Mouse (Mus musculus) MN1 (cell line): ENCODE data around the gene Cpeb3.
"Not testable (repeated sequence)": the region's sequence is repeated elsewhere in the genome, so short reads cannot be mapped to it uniquely, and the experiment has no call there.

Source experiments
- DNase-seq: peaks from one replicate; pipeline ENCODE4 v3.0.0-alpha.2; 2016; ENCODE audit warnings: low spot score

The Cpeb3 gene

DNA sequence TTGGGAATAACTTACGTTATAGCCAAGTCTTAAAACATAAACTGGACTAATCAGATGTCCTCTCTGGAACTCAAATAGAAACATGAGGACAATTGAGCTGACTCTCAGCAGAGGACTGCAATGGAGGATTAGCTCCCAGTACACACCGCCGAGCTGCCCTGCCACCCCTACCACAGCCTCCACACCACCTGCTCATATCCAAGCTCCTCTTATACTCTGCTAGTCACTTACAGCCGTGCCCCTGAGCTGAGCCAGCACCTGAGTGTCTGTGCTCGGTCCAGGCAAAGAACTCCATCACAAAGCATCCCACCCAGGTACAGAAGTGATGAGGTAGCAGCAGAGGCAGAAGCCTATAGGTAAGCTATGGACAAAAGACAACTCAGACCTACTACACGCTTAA lies 129.2 kb downstream of the Cpeb3 start:
- DNase-seq = no peak

DNA sequence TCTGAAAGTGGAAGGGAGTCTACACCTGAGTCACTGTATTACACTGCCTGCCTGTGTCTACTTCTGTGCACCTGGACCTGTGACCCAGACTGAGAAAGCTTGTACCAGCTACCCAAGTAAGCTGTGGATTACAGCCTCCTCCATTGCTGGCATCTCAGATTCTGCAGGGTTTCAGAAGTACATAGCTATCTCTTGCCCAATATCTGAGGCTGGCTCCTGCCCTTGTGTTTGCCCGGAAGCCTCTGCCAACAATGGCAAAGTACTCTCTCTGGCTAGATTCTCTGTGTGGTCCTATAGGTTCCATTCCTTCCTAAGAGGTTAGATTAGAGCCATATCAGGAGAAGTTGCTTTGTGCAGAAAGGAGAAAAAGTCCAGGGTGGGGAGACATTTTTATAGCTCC lies 129.8 kb downstream of the Cpeb3 start:
- DNase-seq = no peak

DNA sequence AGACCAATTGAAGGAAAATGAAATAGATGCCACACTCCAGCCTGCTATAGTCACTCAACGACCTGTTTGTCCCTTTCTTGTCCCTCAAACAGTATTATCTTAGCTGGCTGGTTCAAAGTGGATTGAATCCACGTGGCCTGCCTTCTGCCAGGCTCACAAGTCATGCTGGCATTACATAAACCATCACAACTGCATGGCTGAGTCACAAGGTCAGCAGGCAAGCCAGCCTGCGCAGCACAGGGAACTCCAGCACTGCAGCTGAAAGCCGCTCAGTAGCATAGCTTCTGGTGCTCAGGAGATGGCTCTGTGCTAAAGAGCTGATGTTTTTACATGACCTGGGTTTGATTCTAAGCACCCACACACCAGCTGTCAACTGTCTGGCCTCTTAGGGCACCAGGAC lies 130.3 kb downstream of the Cpeb3 start:
- DNase-seq = peak; percentile 59

DNA sequence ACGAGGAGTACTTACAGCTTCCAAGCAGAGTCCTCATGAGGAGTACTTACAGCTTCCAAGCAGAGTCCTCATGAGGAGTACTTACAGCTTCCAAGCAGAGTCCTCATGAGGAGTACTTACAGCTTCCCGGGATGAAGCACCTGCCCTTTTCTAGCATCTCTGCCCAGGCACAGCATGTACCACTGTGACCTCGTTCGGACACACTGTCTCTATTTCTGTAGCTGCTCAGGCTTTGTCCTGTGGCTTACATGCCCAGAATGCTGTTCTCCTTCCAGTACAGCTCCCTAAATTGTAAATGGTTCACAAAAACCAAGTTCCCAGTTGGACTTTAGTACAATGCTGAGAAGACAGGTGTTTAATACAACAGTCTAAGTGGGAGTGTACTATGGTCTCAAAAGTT lies 131.1 kb downstream of the Cpeb3 start:
- not testable (repeated sequence) for DNase-seq

DNA sequence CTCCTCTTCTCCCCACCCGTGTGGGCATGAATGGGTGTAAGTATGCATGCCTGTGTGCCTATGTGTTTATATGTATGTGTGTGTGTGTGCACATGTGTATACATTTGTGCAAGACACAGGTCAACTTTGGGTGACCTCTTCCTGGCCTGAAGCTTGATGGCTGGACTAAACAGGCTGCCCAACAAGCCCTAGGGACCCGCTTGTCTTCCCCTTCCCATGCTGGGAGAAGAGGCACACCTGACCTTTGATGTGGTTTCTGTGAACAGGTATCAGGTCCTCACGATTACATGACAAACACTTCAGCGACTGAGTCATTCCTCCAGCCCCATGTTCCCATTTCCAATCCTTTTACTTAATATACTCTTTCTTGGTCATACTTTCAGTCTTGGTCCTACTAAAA lies 131.8 kb downstream of the Cpeb3 start:
- no peak for DNase-seq

DNA sequence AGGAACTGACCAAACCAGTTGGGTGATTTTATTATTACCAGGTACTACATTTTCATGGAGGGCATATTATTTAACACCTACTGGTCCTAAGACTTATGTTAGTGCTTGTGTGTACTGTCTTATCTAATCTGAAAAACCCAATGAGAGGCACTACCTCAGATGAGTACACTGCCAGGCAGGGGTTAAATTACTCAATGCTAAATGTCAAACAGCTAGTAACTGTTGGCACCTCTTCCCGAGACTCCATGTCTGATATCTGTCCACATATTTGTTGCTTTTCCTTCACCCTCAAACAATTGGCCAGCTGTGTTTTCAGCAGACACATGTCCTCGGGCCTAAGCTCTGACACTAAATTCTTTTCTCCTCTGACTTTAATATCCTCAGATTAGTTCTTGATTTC lies 132.3 kb downstream of the Cpeb3 start:
- no peak for DNase-seq

DNA sequence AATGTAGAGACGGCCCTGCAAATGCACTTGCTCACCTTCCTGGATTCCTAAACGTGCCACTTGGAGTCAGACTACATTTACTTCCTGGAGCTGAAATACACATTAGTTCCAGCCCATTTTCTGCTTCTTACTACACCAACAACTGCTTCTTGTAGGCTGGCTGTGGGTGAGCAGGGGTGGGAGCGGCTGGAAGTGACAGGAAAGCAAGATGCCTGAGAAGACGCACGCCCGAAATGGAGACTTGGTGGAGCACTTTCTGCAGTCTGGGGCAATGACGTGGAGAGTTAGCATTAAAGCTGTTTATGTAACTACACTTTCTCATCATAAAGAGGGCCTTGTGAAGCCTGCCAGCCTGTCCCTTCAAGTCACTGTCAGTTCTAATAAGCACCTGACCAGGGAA lies 132.7 kb downstream of the Cpeb3 start:
- DNase-seq = no peak

DNA sequence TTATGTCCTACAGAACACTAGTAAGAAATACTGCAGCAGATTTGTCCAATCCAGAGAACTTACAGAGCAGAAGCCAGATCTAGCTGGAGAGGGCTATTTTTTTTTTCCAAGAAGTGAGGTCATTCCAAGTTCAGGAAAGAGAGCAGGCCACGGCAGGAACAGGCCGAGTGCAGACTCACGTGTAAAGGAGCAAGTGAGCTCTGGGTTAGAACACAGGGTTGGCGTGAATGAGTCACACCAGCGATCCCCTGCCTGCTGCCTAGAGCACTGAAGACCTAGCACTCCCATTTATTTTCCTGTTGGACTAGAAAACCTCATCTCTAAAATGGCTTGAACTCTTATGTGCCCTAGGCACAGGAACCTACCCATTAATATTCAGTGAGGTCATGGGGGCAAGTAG lies 133.7 kb downstream of the Cpeb3 start:
- DNase-seq = peak; percentile 11

DNA sequence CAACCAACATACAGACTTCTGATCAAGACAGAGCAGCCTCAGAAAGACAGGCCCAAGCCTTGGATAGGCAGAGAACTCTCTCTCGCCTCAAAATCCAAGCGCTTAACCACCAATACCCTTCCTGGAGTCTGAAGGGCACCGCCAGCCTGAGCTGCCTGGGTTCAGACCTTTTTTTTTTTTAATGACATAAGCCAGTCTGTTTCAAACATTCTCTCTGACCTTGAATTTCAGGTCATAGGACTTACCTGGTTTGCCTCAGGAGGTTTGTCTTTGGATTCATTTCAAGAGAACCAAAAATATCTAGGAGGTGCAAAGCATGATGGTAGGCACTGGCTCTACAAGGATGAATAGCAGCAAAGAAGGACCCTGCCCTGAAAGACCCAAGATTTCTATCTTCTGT lies 134.1 kb downstream of the Cpeb3 start:
- DNase-seq = no peak

DNA sequence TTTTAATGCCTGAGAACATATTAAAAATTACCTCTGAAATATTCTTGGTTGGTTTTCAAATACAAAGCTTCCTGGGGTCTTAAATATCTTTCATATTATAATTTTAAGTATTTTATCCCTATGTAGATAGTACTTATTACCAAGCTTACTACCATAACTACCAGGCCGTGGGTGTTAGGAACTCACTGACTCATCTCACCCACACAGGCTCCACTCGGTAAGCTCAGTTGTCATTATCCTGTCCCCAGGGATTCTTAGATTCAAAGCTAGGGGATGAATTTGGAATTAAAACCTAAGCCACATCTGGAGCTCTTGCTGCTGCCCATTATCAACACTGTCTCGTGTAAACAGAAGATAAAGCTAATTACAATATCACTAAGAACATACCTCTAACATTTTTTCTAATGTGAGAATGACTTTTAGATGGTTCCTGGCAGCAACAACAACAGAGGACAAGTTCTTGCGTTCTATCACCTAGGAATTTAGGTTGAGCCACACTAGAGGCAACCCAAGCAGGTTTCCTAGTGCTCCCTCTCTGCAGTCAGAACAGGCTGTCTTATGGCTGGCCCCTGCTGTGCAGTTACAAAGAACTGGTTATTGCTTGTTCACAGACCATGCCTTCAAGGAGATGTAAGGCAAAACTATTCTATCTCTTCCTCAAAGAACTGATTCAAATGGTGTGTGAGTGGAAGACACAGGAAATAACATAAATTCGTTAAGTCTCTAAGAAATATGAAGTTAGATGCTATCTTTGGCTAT lies 135.4 kb downstream of the Cpeb3 start:
- peak; percentile 8 for DNase-seq

DNA sequence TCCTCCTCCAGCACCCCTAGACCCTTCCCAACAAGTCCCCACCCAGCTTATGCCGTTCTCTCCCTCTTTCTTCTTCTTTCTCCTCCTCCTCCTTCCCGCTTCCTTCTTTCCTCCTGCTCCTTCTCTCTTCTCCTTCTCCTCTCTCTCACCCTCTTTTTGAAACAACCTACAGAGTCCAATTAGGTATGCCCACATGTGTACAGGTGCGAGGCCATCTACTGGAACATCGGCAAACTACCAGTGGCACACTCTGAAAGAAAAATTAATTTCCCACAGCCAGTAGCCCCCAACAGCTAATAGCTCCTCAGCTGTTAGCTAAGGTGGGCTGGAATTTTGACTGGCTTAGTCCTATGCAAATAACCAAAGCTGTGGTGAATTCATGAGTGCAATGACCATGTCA lies 139.2 kb downstream of the Cpeb3 start:
- no peak for DNase-seq

DNA sequence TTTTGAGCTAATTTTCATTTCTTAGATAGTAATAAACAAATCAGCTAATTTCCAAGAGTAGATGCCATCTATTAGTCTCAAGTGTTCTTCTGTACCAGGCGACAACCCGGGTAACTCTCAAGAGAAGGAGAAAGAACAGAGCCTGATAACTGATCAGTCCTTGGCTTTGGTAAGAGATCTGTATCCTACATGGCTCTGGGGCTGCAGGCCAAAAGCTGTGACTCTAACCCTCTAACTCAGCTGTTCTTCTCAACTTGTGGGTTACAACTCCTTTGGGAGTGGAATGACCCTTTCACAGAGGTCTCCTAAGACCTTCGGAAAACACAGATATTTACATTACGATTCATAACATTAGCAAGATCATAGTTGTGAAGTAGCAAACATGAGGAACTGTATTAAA lies 148.3 kb downstream of the Cpeb3 start:
- no peak for DNase-seq

DNA sequence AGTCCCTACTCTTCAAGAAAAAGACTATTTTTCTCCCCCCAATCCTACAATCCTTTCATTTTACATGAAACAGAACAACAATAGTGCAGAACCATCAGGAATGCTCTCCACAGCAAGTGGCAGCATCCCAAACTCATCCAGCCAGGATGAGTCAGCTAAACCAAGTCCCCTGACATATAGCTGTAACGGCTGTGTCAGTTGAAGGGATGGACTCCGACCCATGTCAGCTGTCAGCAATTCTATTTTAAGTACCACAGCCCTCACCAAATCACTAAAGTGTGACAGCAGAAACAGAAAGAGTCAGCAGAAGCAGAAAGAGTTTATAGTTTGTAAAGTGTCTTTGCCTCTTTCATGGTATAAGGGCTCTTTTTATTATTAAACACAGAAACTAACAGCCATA lies 148.8 kb downstream of the Cpeb3 start:
- peak; percentile 23 for DNase-seq

DNA sequence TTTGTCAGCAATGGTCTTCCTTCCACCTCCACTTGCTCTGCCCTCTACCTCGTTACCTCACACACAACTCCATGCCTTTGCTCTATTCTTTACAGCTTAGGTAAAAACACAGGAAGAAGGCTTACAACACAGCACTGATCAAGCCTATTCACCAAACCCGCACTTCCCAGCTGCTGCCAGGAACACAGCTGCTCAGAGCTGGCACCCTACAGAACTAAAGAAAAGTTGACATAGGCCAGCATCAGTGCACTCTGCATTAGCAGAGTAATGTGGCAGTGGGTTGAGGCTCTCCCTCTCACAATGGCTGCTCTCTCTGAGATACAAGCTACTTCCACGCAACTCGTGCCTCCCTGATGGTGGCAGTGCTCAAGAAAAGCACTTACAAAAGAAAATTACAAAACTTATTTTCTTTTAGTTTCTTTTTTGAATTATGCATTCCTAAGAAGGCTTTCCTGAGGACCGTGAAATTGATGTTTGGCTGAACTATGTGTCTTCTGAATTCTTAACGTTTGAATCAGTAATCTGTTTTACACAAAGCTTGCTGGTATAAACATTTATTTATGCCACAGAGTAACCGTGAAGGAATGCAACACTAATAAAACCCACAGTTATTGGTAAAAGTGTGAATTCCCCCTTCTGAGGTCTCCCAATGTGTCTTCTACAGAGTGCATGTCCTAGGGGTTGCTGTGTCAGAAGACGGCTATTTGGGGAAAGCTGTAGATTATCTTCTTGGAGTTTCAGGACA lies 151.1 kb downstream of the Cpeb3 start:
- DNase-seq = no peak

DNA sequence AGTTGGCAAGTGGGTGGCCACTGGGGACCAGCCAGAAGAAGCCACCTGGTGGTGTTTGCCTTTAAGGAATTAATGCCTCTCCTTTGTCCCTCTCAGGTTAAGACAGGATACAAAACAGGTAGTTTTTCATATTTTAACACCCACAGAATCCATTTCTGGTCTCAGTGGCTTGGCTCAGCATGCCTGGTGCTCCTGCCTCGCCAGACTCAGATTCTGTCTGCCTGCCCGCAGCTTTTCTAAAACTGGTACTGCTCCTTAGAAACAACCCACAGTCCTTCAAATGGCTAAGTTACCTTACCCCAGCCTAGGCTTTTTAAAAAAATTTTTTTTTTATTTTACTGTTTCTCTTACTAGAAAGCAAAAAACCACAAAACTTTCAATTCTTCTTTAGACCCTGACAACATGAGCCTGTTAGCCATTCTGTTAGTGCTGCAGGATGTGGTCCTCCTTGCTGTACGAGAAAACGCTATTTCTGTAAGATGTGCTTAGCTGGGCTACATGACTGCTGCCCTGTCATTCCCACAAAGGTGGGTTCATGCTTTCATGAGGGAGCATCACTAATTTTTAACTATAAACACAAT lies 152.3 kb downstream of the Cpeb3 start:
- DNase-seq = no peak

DNA sequence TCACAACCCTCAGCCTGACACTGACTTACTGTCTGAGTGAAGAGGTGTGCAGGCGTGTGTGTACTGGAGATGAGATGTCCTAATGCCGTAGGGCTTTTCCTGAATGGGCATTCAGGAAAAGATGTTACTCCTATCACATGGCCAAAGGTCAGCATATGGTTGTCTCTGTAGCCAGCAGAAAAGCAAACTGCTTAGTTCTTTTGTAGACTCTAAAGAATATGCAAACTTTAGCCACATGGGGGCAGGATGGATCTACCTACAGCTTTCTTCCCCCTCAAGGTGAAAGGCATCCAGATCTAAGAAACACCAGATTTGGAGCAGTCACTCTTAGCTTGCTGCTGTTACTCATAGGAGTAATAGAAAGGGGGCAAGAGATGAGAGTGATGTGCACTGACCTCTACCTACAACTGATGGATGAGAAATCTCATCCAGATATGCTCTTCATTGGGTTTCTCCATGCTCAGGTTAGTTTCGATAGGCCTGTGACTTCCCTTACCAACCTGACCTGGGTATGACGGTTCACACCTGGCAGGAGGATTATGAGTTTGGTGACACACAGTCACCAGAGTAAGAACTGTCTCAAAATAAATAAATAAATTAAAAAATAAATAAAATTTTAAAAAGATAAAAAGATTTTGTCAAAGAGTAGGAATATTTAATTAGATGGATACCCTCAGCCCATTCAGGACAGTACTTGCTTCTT lies 157.6 kb downstream of the Cpeb3 start:
- peak; percentile 78 for DNase-seq

DNA sequence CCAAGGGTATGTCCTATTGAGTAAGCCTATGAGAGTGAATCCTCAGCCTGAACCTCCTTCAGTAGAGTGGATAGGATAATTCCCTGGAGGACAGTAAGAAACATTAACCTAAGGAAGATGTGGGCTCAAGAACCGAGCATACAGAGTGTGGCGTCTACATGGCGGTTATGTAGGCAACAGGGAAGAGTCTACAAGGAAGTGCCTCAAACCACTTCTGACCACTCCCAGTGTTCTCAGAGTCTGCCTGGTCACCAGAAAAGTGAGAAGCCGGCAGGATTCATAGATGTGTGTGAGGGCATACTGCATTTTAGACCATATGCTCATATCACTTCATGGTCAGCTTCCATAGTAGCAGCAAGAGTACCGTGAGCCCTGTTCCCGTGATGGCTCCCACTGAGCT lies 159.9 kb downstream of the Cpeb3 start:
- no peak for DNase-seq

DNA sequence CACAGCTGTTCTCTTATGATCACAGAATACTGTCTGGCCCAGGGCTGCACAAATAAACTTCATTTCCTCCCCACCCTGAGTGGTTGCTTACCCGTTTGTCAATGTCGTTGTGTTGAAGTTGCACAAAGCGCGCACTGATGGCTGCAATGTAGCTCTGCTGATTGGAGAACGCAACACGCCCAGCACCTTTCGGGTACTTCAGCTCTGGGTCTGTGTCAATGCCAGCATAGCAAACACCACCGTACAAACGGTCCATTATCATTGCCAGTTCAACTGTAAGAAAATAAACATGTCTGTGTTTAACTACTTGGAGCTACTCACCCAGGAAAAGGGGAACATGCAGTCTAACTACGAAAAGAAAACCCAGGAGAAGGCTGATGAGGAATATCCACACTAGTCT lies 164.0 kb downstream of the Cpeb3 start:
- DNase-seq = no peak

DNA sequence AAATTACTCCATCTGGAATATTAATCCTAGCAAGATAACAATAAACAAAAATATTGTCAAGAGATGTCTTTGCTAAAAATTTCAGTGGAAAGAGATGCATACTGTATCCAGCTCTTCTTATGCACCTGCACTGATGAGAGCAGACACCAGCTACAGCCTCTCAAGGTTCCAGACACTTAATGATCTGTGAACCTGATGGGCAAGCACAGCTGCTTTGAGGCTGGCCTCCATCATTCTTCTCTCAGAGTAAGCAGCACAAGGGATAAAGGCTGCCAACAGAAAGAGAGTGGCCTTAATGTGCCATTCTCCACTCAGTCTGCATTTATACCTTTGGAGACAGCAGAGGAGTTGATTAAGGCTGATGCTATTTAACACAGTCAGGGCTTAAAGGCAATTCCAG lies 167.5 kb downstream of the Cpeb3 start:
- DNase-seq = no peak

DNA sequence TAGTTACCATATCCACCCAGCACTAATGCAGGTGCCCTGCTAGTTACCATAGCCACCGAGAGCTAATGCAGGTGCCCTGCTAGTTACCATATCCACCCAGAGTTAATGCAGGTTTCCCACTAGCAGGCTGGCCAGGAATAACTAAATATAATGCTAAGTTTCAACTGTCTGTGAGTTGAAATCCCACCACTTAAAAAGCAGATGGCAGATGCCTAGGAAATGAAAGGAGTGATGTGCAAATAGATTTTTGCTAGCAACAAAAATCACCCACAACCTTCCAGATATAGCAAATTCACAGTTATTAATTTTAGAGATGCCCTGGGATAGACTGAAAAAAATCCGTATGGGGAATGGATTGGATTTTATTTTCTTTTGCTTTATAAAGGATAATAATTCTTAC lies 176.0 kb downstream of the Cpeb3 start:
- no peak for DNase-seq

DNA sequence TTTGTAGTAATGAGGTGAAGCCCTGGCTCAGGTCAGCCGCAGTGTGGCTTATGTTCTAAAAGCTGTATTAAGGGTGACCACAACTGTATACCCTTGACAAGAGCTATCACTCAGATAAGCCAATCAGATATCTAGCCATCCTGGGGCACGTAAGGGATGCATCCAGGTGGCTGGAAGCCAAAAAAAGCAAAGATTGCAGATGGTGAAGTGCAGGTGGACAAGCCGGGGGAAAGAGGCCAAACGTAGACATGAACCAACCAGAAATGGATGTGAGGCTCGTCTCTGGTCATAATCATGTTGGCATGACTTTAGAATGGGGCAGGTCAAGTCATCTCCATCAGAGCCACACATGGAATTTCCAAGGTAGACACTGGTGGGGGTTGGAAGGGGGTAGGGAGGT lies 177.0 kb downstream of the Cpeb3 start:
- DNase-seq = no peak

DNA sequence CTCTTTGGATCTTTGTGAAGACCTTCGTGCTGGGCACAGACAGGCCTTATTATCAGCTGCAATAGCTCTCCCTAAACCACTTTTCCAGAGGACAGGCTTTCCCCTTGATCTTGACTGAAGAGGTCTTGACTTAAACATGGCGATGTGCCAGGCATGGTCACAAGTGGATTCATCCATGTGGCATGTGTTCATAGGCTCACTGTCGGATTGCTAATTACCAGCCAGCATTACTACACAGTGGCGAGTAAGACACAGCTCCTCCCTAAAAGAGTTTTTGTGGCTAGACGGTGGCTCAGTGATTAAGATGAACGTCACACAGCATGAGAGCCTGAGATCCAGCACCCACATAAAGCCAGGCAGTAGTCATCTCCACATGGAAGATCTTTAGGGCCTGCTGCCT lies 178.6 kb downstream of the Cpeb3 start:
- DNase-seq = no peak

DNA sequence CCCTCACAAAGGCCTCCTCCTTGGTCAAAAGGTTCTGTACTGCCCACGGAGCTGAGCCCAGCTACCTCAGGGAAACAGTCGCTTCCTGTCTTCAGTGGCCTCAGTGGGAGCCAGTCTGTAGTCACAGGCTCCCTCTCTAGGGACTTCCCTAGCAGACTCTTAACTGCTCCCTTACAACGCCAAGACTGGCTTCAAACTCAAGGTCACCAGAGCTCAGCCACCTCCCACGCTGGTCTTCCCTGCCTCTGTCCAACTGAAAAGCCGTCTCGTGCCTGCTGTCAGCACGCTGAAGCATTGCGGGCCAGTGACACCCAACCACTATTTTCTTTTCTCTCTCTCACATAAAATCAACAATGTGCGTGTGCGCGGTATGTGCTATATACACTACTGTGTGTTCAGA lies 182.0 kb downstream of the Cpeb3 start:
- DNase-seq = no peak
